Mouse (Mus musculus): Measurements from ENCODE around the gene Fam92a.
"Not testable (repeated sequence)": the region's sequence is repeated elsewhere in the genome, so short reads cannot be mapped to it uniquely, and the experiment has no call there.

Fam92a gene

DNA sequence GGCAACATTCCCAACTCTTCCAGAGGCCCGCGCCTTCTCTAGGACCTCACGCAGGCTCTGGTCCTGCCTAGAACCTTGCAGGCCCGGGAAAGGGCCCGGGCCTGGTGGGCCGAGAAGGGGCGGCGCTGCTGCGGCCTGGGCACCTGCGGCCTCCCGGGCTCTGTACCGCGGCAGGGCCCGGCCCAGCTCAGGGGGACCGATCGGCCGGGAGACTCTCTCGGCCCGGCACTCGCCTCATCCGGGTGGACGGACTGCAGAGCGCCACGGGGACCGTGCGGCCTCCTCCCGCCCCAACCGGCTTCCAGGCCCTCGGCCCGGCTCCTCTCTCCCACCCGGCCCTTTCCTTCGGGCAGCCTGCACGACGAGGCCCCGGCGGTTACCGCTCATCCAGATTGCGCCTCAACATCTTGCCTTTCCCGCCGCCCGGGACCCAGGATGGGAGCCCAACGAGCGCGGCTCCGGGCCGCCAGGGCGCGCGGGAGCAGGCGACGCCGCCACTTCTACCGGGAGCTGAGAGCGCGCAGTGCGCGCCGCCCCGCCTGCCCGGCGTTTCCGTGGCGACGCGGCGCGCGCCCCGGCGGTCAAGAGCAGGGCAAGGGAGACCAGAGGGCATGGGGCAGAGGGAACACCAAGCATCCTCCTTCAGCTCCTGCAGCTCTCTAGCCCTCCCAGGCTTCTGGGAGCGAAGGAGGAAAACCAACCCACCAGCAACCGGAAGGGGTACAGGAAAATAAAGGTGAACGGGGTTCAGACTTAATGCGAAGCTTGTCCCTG lies at the start of gene Fam92a:
Gene Fam92a (minus strand): TSS at position 698 of the 774 bp plus-strand sequence.
- DNase-seq (ENCODE audit: low read depth, low spot score): peak; percentile 78

DNA sequence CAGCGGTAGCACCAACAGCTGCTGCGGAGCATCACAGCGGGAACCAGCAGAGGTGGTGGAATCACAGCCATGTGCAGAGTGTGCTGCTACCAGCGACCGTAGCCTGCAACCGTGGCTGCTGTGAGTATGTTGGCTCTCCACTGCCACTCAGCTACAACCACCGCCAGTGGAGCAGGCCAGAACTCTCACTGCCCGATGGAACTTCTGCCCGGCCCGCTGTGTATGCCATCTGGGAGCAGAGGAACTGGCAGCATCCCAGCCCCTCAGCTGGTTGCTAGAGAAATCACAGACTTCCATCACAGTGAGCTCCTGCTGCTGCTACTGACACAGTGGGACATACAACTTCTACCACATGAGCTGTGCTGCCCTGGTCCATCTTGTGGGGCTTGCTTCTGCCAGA lies 7.2 kb upstream of the Fam92a start:
- DNase-seq (ENCODE audit: low read depth, low spot score): no peak

DNA sequence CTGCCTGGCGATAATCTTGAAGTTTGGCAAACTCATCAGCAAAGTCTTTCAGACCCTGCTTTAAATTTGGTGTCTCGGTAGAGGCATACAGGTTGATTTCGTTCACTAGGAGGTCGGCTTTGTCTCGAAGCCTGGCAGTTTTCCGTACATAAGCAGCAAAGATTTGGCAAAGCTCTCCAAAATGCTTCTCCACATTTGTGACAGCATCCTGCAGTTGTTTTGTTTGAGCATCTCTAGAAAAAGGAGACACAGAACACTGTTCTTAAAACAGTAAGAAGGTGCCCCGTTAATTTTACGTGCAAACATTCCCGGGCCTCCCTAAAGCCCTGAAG lies 863 bp downstream of the Fam92a start:
- DNase-seq (ENCODE audit: low read depth, low spot score): no peak

DNA sequence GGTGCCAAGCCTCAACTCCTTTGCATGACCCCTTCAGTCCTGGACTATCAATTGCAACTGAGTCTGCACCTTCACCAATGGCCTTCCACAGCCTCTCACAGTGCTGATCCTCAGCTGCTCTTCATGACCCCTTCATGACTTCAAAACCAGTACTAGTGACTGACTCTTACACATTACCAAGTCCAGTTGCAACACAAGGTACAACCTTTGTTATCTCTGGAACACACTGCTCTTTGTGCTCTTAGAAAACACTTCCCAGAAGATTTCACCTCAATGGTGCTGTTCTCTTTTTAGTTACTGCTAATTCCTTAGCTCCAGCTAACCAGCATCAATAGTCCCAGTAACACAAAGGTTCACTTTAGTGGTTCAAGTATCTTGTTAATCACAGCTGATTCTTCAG lies 24.2 kb downstream of the Fam92a start:
- DNase-seq (ENCODE audit: low read depth, low spot score): no peak

DNA sequence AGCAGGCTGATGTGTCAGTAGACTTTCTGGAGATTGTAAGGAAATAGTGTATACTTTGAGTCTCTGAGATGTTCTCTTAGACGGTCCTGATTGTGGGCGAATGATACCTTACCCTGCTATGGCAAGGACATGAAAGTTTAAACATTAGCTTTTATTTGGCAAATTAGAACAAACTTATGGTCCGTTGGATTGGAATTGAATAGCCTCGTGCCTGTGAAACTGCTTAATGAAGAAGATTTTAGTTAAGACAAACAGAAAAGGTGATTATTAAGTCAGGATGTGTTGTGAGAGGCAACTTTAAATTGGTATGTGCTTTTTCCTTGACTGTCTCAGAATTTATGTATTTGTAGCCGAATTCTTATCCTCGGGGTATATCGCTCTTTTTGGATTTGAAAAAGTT lies 30.3 kb downstream of the Fam92a start:
- DNase-seq (ENCODE audit: low read depth, low spot score): not testable (repeated sequence)

DNA sequence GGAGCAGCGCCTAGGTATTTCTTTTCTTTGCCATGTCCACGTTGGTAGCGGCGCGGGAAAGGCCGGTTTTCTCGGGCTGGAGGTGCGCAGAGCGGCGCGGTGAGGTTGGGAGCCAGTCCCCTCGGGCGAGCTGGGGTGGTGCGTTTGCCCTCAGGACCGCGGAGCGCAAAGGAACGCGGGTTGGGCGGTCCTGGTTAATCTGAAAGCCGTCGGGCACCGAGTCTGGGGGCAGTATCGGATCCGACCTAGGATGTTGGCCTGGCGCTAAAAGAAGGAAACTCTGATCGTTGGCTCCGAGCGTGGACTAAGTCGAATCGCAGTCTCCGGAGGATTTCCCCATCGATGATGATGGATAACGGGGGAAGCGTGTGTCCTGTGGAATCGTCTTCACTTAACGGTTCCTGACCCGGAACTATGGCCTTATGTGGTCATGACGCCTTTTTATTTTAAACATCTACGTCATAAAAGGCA lies 31.2 kb downstream of the Fam92a start:
- not testable (repeated sequence) for DNase-seq (ENCODE audit: low read depth, low spot score)

DNA sequence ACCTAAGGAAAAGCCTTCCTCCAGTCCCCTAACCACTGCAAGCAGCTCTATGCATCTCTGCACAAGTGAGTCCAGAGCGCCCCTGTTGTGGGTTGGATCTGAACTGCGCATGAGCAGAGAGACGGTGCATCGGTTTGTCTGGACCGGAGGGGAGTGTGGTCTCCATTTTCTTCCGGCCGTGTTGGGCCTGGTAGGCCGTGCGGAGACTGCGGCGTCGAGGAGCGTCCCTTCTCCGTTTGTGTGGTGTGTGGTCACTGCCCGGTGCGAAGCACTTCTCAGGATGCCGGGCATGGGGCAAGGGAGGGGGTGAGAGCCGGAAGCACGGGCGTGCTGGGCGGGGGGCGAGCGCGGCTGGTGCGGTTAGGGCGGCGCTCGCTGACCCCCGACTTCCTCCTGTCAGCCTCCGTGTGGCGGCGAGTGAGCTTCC lies 31.7 kb downstream of the Fam92a start, which contains the start of gene Rbm12b1:
Gene Rbm12b1 (plus strand): TSS at position 124 of the 427 bp plus-strand sequence.
- DNase-seq (ENCODE audit: low read depth, low spot score): peak; percentile 83

All from mesoderm, embryonic 11.5 days (tissue).